Mouse (Mus musculus): ENCODE data around the gene Ctps2. TPM values are rescaled to one million over a fixed set of nuclear protein-coding genes. Genes with fewer than 3 reads are reported as not detected.

Ctps2 gene
- total and polyA plus RNA-seq, 3 experiments, result 31.0 to 31.8 TPM; not detected in 1

DNA sequence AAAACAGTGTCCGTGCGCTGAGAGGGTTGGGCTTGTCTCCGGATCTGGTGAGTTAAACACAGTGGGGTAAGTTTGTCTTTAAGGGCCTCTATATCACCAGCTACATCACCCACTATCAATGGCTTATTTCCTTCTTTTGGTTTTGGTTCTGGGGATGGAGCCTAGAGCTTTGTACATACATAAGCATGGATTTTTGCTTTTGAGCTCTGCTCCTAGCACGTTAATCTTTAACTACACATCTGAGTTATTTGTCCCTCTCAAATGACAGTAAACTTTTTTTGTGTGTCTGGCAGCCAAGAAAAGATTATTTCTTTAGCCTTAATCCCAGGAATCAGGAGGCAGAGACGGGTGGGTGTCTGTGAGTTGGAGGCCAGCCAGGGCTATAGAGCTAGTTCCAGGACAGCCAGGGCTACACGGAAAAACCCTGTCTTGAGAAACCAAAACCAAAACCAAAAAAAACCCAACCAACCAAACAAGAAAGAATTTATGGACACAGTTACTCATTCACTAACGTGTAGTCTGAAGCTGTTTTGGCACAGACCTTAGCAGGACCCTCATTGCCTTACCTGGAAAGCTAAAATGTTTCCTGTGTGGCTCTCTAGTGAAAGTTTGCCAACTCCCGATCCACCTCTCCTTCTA, 20.6 kb downstream of the Ctps2 start:
- Histone ChIP-seq H3K4me3 (ENCODE audit: control insufficient read depth in 1 of 2, insufficient read depth in 1 of 2, low read depth in 2 of 2, low read length in 2 of 2) (no peak overlapping the region), H3K9ac (ENCODE audit: control insufficient read depth, low read depth, low read length, poor library complexity, severe bottlenecking) (no peak overlapping the region), H3K79me2 (ENCODE audit: control insufficient read depth, insufficient read depth, low read length, poor library complexity) (no peaks in the 10 kb centered on the region), H3K27me3 (ENCODE audit: control insufficient read depth in 1 of 2, insufficient read depth in 2 of 2, low read length in 2 of 2) (no peaks in the 10 kb centered on the region), H3K9me3 (replicated peaks; ENCODE audit: insufficient read depth, low read length) (no peaks in the 10 kb centered on the region), H3K36me3 (ENCODE audit: control insufficient read depth in 1 of 2, insufficient read depth in 2 of 2, low read length in 2 of 2) (peaks cover 0 to 2% of the 10 kb centered on the region in 2 experiments; a peak in 1 of 4 replicates), H3K4me1 (ENCODE audit: control insufficient read depth in 1 of 2, insufficient read depth in 2 of 2, low read length in 2 of 2) (no peaks in the 10 kb centered on the region), H3K27ac (ENCODE audit: control insufficient read depth, low read depth, low read length) (no peak overlapping the region)
- DNase-seq (ENCODE audit: low read depth, low spot score), result no peak
- TF ChIP-seq ZNF384 (IDR thresholded peaks at IDR 0.05; ENCODE audit: low read depth, low read length) (no peak), TAL1 (IDR thresholded peaks at IDR 0.05; ENCODE audit: low read length) (no peak), ELF1 (IDR thresholded peaks at IDR 0.05; ENCODE audit: low read depth, low read length) (no peak), ZKSCAN1 (IDR thresholded peaks at IDR 0.05; ENCODE audit: low read depth, low read length) (no peak), GATA1 (IDR thresholded peaks at IDR 0.05; ENCODE audit: low read depth, low read length) (no peak), UBTF (IDR thresholded peaks at IDR 0.05; ENCODE audit: borderline replicate concordance, insufficient read depth, low read depth, low read length) (no peak), SMC3 (IDR thresholded peaks at IDR 0.05; ENCODE audit: low read depth, low read length) (no peak), MEF2A (IDR thresholded peaks at IDR 0.05; ENCODE audit: extremely low read depth, insufficient replicate concordance, low read depth, low read length, poor library complexity, severe bottlenecking) (no peak), CHD1 (IDR thresholded peaks at IDR 0.05; ENCODE audit: low read depth, low read length) (no peak), POLR2AphosphoS2 (IDR thresholded peaks at IDR 0.05; ENCODE audit: low read length) (no peak), ZC3H11A (IDR thresholded peaks at IDR 0.05; ENCODE audit: low read depth, low read length) (no peak), ETS1 (IDR thresholded peaks at IDR 0.05; ENCODE audit: low read depth, low read length) (no peak), RAD21 (IDR thresholded peaks at IDR 0.05; ENCODE audit: low read depth, low read length) (no peak), USF2 (IDR thresholded peaks at IDR 0.05; ENCODE audit: borderline replicate concordance in 1 of 2, insufficient read depth in 1 of 2, low read depth in 1 of 2, low read length in 2 of 2) (no peak), MAZ (IDR thresholded peaks at IDR 0.05; ENCODE audit: low read depth, low read length) (no peak), EP300 (IDR thresholded peaks at IDR 0.05; ENCODE audit: low read depth in 1 of 2, low read length in 2 of 2) (no peak), MYB (IDR thresholded peaks at IDR 0.05; ENCODE audit: low read depth, low read length) (no peak)

DNA sequence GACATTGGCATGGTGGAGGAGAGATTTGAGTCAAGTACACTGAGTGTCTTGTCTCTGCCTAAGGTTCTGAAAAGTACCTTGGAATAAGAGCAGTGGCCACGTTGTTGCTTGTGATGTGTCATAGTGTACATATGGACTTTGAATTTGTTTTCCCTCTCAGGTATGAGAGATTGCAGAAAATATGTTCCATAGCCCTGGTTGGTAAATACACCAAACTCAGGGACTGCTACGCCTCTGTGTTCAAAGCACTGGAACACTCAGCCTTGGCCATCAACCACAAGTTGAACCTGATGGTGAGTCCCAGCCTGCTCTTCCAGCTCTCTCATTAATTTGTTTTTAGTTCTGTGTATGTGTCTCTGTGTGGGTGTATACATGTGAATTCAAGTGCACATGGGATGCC, 30.4 kb downstream of the Ctps2 start:
- DNase-seq (ENCODE audit: low read depth, low spot score), result no peak
- Histone ChIP-seq H3K27me3 (ENCODE audit: control insufficient read depth in 1 of 2, insufficient read depth in 2 of 2, low read length in 2 of 2) (no peaks in the 10 kb centered on the region), H3K27ac (ENCODE audit: control insufficient read depth, low read depth, low read length) (no peak overlapping the region), H3K79me2 (ENCODE audit: control insufficient read depth, insufficient read depth, low read length, poor library complexity) (no peaks in the 10 kb centered on the region), H3K4me1 (ENCODE audit: control insufficient read depth in 1 of 2, insufficient read depth in 2 of 2, low read length in 2 of 2) (no peaks in the 10 kb centered on the region), H3K4me3 (ENCODE audit: control insufficient read depth in 1 of 2, insufficient read depth in 1 of 2, low read depth in 2 of 2, low read length in 2 of 2) (no peak overlapping the region), H3K36me3 (ENCODE audit: control insufficient read depth in 1 of 2, insufficient read depth in 2 of 2, low read length in 2 of 2) (peaks cover 0 to 1% of the 10 kb centered on the region in 2 experiments; a peak in 1 of 4 replicates), H3K9me3 (replicated peaks; ENCODE audit: insufficient read depth, low read length) (no peaks in the 10 kb centered on the region), H3K9ac (ENCODE audit: control insufficient read depth, low read depth, low read length, poor library complexity, severe bottlenecking) (no peak overlapping the region)
- no peak for TF ChIP-seq GATA1 (IDR thresholded peaks at IDR 0.05; ENCODE audit: low read depth, low read length)
